Mouse (Mus musculus) layer of hippocampus, adult 9-11 months (tissue): ENCODE measurements at regions not wholly inside any gene's neighbourhood (a gene's known extent, or its start where the extent isn't known, plus 50 kb on each side); places are given as distances from the start of the nearest gene placed in this dataset.

Source experiments
- DNase-seq: peaks from one replicate; pipeline ENCODE4 v3.0.0; 2022

DNA sequence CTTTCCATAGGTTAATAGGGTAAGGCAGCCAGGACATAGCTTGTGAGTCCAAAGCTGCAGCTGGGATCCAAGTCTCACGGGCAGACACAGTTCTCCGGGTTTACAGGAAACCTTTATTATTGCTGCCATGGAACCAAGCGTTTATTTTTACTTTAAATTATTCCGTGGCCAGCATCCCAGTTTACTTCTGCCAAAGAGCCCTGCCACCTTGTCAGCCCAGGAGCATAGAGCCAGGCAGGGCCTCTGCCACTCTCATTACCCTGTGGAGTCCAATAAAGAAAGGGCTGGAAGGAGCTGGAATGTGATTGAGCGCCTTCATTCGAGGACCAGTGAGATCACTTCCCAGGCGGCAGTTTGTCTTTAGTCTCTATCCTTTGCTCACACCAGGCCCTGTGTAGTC is 96.6 kb upstream of the Atp6ap2 start:
- DNase-seq, result no peak

DNA sequence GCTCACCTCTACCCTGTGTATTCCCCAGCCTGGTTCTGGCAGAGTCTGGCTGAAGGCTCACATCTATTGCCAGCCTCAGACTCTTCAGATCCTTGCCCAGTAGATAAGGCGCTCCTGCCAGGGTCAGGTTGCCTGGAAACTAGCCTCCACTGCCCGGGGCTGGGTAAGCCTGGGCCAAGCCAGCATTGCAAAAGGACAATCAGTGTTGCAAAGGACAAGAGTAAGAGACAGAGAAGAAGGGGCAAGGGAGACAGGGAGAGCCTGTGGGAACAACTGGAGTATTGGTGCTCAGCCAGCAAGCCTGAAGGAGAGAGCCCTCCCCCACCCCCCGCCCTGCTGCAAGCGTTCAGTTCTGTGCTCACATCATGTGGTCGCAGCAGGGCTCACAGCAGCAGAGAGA is 94.4 kb upstream of the Atp6ap2 start:
- no peak for DNase-seq

DNA sequence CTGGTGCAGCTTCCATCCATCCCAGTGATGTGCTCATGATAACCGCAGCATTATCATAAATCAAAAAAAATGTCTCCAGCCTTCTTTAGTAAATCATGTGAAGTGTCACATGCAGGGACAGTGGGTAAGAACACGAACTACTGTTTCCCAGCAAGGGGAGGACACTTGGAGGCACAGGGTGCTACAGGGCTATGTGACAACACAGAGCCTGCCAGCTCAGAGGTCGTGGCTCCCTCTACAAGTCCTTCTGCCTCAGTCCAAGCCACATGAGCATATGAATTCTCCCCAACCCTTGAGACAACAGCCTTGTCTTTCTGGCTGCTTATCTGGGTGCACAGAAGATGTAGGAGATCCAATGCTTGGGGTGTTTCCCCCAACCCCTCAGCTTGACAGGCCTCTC is 93.7 kb upstream of the Atp6ap2 start:
- no peak for DNase-seq

- no peak for DNase-seq
Measured at GRCm38 (mm10) chrX:12494535-12494934, 93.1 kb upstream of the Atp6ap2 start.

DNA sequence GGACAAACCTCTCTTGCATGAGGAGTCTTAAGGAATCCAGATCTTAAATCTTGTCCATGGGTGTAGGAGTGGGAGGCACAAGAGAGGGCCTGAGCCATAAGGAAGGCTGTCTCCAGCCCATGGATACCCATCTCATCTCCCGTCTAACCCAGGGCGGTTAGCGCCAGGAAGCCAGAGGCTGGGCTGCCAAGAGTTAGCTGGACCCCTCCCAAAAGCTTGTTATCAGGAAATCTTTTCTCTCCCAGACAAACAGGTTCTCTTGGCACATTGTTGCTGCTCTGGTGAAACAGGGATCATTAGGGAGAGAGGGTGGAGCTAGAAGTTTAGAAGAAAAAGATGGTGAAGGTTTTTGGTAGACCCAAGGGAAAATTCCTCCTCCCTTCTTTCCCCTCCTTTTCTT is 87.0 kb upstream of the Atp6ap2 start:
- no peak for DNase-seq

- no peak for DNase-seq
Measured at GRCm38 (mm10) chrX:12502364-12502763, 85.2 kb upstream of the Atp6ap2 start.

DNA sequence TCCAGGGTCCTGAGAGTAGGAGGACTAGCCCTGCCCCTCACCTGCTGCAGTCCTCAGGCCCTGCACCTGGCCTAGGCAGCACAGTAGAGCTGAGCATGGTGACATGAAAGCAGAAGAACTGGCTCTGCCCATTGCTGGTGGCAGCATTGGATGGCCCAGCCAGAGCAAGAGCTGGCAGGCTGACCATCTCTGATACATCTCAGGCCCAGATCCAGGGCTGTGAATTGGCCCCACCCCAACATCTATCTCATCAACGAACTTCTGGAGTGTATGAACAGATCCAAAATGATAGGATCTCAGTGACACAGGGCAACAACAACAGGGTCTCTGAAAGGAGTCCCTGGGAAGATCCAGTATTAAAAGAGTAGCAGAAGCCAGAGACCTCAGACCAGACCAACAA is 84.0 kb upstream of the Atp6ap2 start:
- no peak for DNase-seq

DNA sequence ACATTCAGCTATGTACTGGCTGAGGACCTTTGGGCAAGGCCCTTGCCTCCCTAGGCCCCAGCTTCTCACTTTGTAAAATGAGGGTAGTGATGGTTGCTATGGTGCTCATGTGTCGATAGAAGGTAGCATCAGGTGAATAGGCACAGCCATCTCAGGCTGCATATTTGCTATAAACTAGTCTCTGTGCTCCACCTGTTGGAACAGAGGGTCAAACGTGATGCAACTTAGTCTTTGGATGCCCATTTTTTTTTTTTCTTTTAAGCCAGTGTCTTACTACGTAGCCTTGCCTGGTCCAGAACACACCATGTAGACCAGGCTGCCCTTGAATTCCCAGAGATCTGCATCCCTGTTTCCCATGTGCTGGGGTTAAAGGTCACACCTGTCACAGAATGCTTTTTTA is 76.5 kb upstream of the Atp6ap2 start:
- DNase-seq, result no peak

DNA sequence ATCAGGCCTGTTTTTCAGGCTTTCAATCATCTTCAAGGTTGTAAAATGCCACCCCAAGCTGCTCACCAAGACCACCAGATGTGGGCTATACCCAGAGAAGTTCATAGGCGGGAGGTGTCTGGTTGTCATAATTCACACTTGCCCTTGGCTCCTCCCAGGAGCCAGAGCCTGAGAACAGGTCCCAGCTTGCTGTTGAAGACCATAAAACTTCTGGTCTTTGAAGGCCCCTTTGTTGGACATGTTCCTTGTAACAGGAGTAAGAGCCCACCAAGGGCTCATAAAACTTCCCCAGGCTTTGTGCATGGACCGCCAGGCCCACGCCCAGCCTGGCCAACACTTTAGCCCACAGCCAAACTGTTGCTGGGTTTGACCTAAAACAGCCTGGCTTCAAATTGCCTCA is 62.6 kb upstream of the Atp6ap2 start:
- no peak for DNase-seq

GRCm38 (mm10) chrX:12530406-12531311 is 56.9 kb upstream of the Atp6ap2 start:
- DNase-seq, result no peak
